Mouse (Mus musculus) adrenal gland, adult 2 months (tissue): Measurements from ENCODE around the gene Tgfbr3l. TPM values are rescaled to one million over a fixed set of nuclear protein-coding genes. Genes with fewer than 3 reads are reported as not detected.

Experiments
- DNase-seq: peaks from one replicate; pipeline ENCODE4 v3.0.0; 2021
- polyA plus RNA-seq: library from polyadenylated mRNA; depleted of rRNA; stranded (reverse); fragments of >200 nt; gene quantifications from 2 replicates; pipeline ENCODE4 v1.2.3, GENCODE M21; 2012; rRNA removed
- total RNA-seq, 2 experiments: library from RNA; stranded (reverse); gene quantifications; 2 replicates each; pipeline ENCODE4 v1.2.3; 2021

Gene Tgfbr3l
- total and polyA plus RNA-seq, 3 experiments: 8.2 to 207 (median 11.4) TPM

DNA sequence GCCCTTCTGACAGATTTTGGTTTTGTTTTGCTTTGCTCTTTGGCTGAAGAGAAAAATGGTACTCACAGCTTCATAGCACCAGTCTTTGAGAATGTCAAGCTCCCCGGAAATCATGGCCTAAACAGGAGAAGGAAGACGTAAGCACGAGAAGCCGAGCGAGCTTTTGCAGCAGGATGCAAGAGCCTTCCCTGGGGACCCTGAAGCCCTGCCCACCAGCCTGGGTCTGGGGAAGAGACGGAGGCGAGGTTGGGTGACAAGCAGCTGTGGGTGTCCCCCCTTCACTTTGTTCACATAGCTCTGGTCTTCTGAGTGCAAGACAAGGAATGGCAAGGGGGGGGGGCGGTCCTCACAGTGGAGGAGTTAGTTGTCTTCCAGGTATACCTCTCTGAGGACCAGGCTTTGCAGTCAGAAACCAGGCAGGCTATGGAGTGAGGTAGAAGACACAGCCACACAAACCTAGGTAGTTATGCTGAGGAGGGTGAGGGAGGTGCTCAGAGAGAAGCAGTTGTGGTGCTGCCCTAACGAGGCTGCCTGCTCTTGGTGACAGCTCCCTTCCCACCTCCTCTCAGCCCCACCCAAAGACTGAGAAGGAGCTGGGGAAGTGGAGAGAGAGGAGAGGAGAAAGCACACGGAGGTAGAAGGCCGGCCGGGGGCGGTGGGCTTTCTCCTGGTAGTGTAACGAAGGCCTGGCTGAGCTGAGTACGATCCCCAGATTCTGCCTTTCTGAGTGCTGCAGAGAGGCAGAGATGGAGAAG lies 17.3 kb downstream of the Tgfbr3l start:
- no peak for DNase-seq

DNA sequence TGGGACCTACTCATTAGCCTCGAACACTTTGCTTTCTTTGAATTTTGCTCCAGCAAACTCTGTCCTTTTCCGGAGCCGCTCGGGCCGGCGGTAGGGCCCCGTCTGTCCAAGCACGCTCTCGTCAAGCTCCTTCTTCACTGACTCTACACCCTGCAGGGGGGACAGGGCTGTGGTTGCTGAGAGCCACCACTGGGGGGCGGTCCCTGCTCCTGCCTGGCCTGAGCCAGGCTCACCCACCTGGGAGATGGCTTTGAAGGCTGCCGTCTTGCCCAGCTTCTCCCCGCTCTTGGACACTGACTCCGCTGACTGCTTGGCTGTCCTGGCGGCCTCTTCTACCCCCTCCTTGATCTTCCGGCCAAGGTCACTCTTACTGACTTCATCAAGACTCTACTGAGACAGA lies 19.6 kb downstream of the Tgfbr3l start:
- DNase-seq: no peak

GRCm38 (mm10) chr8:4269609-4270008 lies 21.6 kb downstream of the Tgfbr3l start:
- no peak for DNase-seq

DNA sequence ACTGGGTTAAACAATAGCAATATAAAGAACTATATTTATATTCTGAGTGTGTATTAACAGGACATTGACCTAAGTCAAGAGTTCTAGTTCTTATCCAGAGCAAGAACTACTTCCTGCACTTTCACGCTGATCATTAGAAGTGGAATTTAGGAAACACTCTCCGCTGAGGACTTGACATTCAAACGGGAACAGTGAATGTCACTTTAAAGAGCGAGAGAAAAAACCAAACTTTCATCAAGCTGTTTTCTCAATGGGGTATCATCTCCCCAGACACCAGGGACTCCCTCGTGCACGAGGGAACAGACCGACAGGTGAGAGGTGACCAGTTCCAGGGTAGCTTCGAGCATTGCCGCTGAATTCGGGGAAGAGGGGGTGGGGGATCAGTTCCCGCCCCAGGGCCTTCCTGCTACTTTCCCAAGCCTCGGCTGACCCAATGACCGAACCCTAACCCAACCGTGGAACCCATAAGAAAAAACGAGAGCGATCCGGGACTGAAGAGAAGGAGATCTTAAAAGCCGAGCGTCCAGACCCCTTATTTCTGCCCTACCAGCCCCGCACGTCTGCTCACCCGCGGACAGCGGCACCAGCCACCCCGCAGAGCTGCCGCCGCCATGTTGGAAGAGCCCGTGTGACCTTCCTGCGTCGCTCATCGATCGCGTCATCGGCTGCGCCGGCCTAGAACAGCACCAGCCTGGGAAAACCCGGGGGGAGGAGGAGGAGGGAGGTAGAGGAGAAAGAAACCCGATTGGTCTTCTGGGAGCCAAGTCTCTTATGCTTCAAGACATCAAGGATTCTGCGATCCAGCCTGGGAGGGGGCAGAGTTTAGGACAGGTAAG lies 27.5 kb downstream of the Tgfbr3l start, which contains the start of gene Timm44:
Gene Timm44, minus strand, starts transcription at position 639 of the 836 bp plus-strand sequence.
- DNase-seq: peak; percentile 97

DNA sequence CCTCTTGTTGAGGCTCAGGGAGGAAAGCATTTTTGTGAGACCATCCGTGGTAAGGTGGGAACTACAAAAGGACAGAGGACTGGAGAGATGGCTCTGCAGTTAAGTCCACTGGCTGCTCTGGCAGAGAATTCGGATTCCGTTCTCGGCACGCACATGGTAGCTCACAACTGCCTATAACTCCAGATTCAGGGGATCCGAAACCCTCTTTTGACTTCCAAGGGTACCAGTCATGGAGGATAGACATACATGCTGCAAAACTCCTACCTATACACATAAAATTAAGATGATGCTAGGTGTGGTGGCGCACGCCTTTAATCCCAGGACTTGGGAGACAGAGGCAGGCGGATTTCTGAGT lies 28.1 kb downstream of the Tgfbr3l start:
- DNase-seq: no peak

DNA sequence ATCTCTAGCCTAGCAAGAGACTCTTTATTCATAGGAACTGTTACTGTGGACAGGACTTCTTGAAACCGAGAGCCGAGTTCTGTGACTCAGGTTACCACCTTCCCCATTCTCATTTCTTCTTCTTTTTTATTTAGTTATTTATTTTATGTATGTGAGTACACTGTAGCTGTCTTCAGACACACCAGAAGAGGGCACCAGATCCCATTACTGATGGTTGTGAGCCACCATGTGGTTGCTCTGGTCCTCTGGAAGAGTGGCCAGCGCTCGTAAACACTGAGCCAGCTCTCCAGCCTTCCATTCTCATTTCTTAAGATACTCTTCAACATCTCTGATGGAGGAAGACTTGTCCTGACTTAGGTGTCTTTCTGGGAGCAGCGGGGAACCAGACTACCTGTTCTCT lies 44.7 kb downstream of the Tgfbr3l start:
- no peak for DNase-seq

- no peak for DNase-seq
These were observed 49.8 kb downstream of the Tgfbr3l start for GRCm38 (mm10) chr8:4297822-4298221.

Other genes with a start within 250 kb of the Tgfbr3l start
- gene Cd209f, start 142.4 kb upstream of the Tgfbr3l start, total RNA-seq: 1 to 10 TPM; 1.1 to 4.0 TPM
- gene Cd209f, start 142.4 kb upstream of the Tgfbr3l start, polyA plus RNA-seq: 1.9 and 5.5 TPM in 2 replicates
- 1 to 10 TPM in 1 of 2 experiments, under 1 TPM in 1; 0.72 to 1.8 TPM for gene Cd209g, start 114.1 kb upstream of the Tgfbr3l start, total RNA-seq
- gene Cd209g, start 114.1 kb upstream of the Tgfbr3l start, polyA plus RNA-seq: 2.3 and 4.6 TPM in 2 replicates
- gene Evi5l, start 81.6 kb upstream of the Tgfbr3l start, total RNA-seq: 10 to 100 TPM; 33.8 to 38.2 TPM
- gene Evi5l, start 81.6 kb upstream of the Tgfbr3l start, polyA plus RNA-seq: 25.2 and 33.8 TPM in 2 replicates
- 1 to 10 TPM; 4.9 to 5.1 TPM for gene Prr36, start 30.8 kb upstream of the Tgfbr3l start, total RNA-seq
- gene Prr36, start 30.8 kb upstream of the Tgfbr3l start, polyA plus RNA-seq: 2.6 and 4.0 TPM in 2 replicates
- 10 to 100 TPM; 19.3 to 24.2 TPM for gene Lrrc8e, start 21.4 kb upstream of the Tgfbr3l start, total RNA-seq
- gene Lrrc8e, start 21.4 kb upstream of the Tgfbr3l start, polyA plus RNA-seq: 8.4 and 14.3 TPM in 2 replicates
- gene Map2k7, start 9.5 kb upstream of the Tgfbr3l start, total RNA-seq: 10 to 100 TPM; 72.0 to 93.2 TPM
- 81.3 and 90.6 TPM in 2 replicates for gene Map2k7, start 9.5 kb upstream of the Tgfbr3l start, polyA plus RNA-seq
- 1 to 10 TPM; 1.0 to 1.2 TPM for gene Gm49320, start 9.3 kb upstream of the Tgfbr3l start, total RNA-seq
- 10.3 and 12.7 TPM in 2 replicates for gene Gm49320, start 9.3 kb upstream of the Tgfbr3l start, polyA plus RNA-seq
- gene Snapc2, start 4.9 kb downstream of the Tgfbr3l start, total RNA-seq: 10 to 100 TPM; 26.6 to 29.4 TPM
- gene Snapc2, start 4.9 kb downstream of the Tgfbr3l start, polyA plus RNA-seq: 60.6 and 60.7 TPM in 2 replicates
- gene Ctxn1, start 11.1 kb downstream of the Tgfbr3l start, total RNA-seq: 1 to 10 TPM; 7.7 to 9.1 TPM
- gene Ctxn1, start 11.1 kb downstream of the Tgfbr3l start, polyA plus RNA-seq: 18.4 and 21.8 TPM in 2 replicates
- gene Timm44, start 27.7 kb downstream of the Tgfbr3l start, total RNA-seq: 10 to 100 TPM; 85.8 to 98.6 TPM
- 69.2 and 76.8 TPM in 2 replicates for gene Timm44, start 27.7 kb downstream of the Tgfbr3l start, polyA plus RNA-seq
- gene Ccl25, start 77.0 kb downstream of the Tgfbr3l start, total RNA-seq: 10 to 100 TPM; 16.0 to 18.6 TPM
- 0.86 and 1.6 TPM in 2 replicates for gene Ccl25, start 77.0 kb downstream of the Tgfbr3l start, polyA plus RNA-seq
- gene Elavl1, start 77.2 kb downstream of the Tgfbr3l start, total RNA-seq: 100 to 1,000 TPM in 1 of 2 experiments, 10 to 100 TPM in 1; 86.8 to 113 TPM
- 25.8 and 26.2 TPM in 2 replicates for gene Elavl1, start 77.2 kb downstream of the Tgfbr3l start, polyA plus RNA-seq
- 10 to 100 TPM; 14.4 to 28.4 TPM for gene Cers4, start 244.8 kb downstream of the Tgfbr3l start, total RNA-seq
- 19.2 and 23.8 TPM in 2 replicates for gene Cers4, start 244.8 kb downstream of the Tgfbr3l start, polyA plus RNA-seq